Mouse (Mus musculus) liver, embryonic 15.5 days (tissue): ENCODE measurements at regions not wholly inside any gene's neighbourhood (a gene's known extent, or its start where the extent isn't known, plus 50 kb on each side); places are given as distances from the start of the nearest gene placed in this dataset.

ENCODE experiments used
- ATAC-seq: fragments of 200-750 bp; cut with Nextera tagmentation; 2 replicates; pipeline ENCODE4 v1.8.0; 2017; ENCODE audit warnings: moderate number of reproducible peaks, mild to moderate bottlenecking, moderate library complexity; ENCODE audit not compliant: insufficient read depth
- H3K27ac ChIP-seq: fragments of 300-500 bp; sonication (generic); replicated peaks from 2 replicates; pipeline ENCODE4 v1.5.1; 2015; ENCODE audit warnings: mild to moderate bottlenecking, inconsistent platforms
- H3K27me3 ChIP-seq: fragments of 300-500 bp; sonication (generic); 2 replicates; pipeline ENCODE4 v1.6.1; 2015; ENCODE audit warnings: mild to moderate bottlenecking, inconsistent platforms
- H3K36me3 ChIP-seq: fragments of 300-500 bp; sonication (generic); replicated peaks from 2 replicates; pipeline ENCODE4 v1.6.1; 2015; ENCODE audit warnings: moderate library complexity, mild to moderate bottlenecking, inconsistent platforms
- H3K4me1 ChIP-seq: fragments of 300-500 bp; sonication (generic); replicated peaks from 2 replicates; pipeline ENCODE4 v1.6.1; 2015; ENCODE audit warnings: inconsistent platforms
- H3K4me2 ChIP-seq: fragments of 300-500 bp; sonication (generic); 2 replicates; pipeline ENCODE4 v1.6.1; 2015; ENCODE audit warnings: moderate library complexity, mild to moderate bottlenecking, inconsistent platforms
- H3K4me3 ChIP-seq: fragments of 300-500 bp; sonication (generic); replicated peaks from 2 replicates; pipeline ENCODE4 v1.5.1; 2015; ENCODE audit warnings: mild to moderate bottlenecking, inconsistent platforms
- H3K9ac ChIP-seq: fragments of 300-500 bp; sonication (generic); 2 replicates; pipeline ENCODE4 v1.6.1; 2015; ENCODE audit warnings: moderate library complexity, mild to moderate bottlenecking, inconsistent platforms
- H3K9me3 ChIP-seq: fragments of 300-500 bp; sonication (generic); replicated peaks from 2 replicates; pipeline ENCODE4 v1.6.1; 2016; ENCODE audit warnings: inconsistent platforms
- WGBS: fragments of 180-500 bp; shearing (Covaris S2); methylation state at CpG from one replicate; pipeline ENCODE4 v1.1.7; 2015; ENCODE audit warnings: mixed read lengths; ENCODE audit not compliant: insufficient replicate concordance; 5-methylcytosine and 5-hydroxymethylcytosine counted together

- peak overlapping the region; percentile 70; the same call in 1 of the 2 replicates for H3K27ac ChIP-seq
- H3K27me3 ChIP-seq, result no peaks in the 10 kb centered on the region
- H3K4me3 ChIP-seq, result no peak overlapping the region
- H3K4me2 ChIP-seq, result no peak overlapping the region
- H3K4me1 ChIP-seq, result peaks cover 22% of the 10 kb centered on the region; the same call in 1 of the 2 replicates
- no peaks in the 10 kb centered on the region for H3K9me3 ChIP-seq
- ATAC-seq, result no peak
- H3K9ac ChIP-seq, result no peak overlapping the region
- WGBS, result 47% methylated on average over 8 of the region's 8 CpGs
- no peaks in the 10 kb centered on the region for H3K36me3 ChIP-seq
Measured at GRCm38 (mm10) chr4:150800774-150801173, 52.9 kb upstream of the Errfi1 start.

GRCm38 (mm10) chr4:150799550-150800398 lies 53.9 kb upstream of the Errfi1 start:
- Histone ChIP-seq H3K4me3 (no peak overlapping the region), H3K4me2 (no peak overlapping the region), H3K27me3 (no peaks in the 10 kb centered on the region), H3K9ac (no peak overlapping the region), H3K4me1 (peaks cover 22% of the 10 kb centered on the region; the same call in 1 of the 2 replicates), H3K27ac (peak overlapping the region; percentile 70), H3K9me3 (no peaks in the 10 kb centered on the region), H3K36me3 (no peaks in the 10 kb centered on the region)
- 19% methylated on average over 22 of the region's 22 CpGs for WGBS
- ATAC-seq, result no peak

- Histone ChIP-seq H3K4me2 (peak overlapping the region; percentile 2; the same call in 1 of the 2 replicates), H3K9me3 (no peaks in the 10 kb centered on the region), H3K27ac (peak overlapping the region; percentile 68), H3K27me3 (no peaks in the 10 kb centered on the region), H3K4me3 (no peak overlapping the region), H3K4me1 (peaks cover 14% of the 10 kb centered on the region; the same call in 1 of the 2 replicates), H3K9ac (no peak overlapping the region), H3K36me3 (no peaks in the 10 kb centered on the region)
- WGBS, result 15% methylated on average over 13 of the region's 13 CpGs
- ATAC-seq, result no peak; the same call in 1 of the 2 replicates
Measured at GRCm38 (mm10) chr4:150798783-150799530, 54.8 kb upstream of the Errfi1 start.

GRCm38 (mm10) chr4:150798281-150798680 lies 55.4 kb upstream of the Errfi1 start:
- Histone ChIP-seq H3K27me3 (no peaks in the 10 kb centered on the region), H3K9me3 (no peaks in the 10 kb centered on the region), H3K4me1 (peaks cover 12% of the 10 kb centered on the region; the same call in 1 of the 2 replicates), H3K4me2 (0 out of 2 replicates have a peak overlapping the region, but pooled peaks have one; percentile 2), H3K9ac (no peak overlapping the region), H3K27ac (peak overlapping the region; percentile 68), H3K4me3 (no peak overlapping the region), H3K36me3 (no peaks in the 10 kb centered on the region)
- 68% methylated on average over 8 of the region's 8 CpGs for WGBS
- ATAC-seq, result peak; percentile 42

GRCm38 (mm10) chr4:150797057-150797456 lies 56.7 kb upstream of the Errfi1 start:
- H3K4me3 ChIP-seq, result no peak overlapping the region
- no peak overlapping the region for H3K9ac ChIP-seq
- H3K27ac ChIP-seq, result no peak overlapping the region
- H3K4me2 ChIP-seq, result no peak overlapping the region
- H3K27me3 ChIP-seq, result no peaks in the 10 kb centered on the region
- ATAC-seq, result no peak
- H3K36me3 ChIP-seq, result no peaks in the 10 kb centered on the region
- H3K4me1 ChIP-seq, result peaks cover 12% of the 10 kb centered on the region; the same call in 1 of the 2 replicates
- H3K9me3 ChIP-seq, result no peaks in the 10 kb centered on the region
- 57% methylated on average over 3 of the region's 3 CpGs for WGBS

- H3K4me3 ChIP-seq, result no peak overlapping the region
- no peak overlapping the region for H3K4me2 ChIP-seq
- H3K36me3 ChIP-seq, result no peaks in the 10 kb centered on the region
- no peaks in the 10 kb centered on the region for H3K9me3 ChIP-seq
- no peaks in the 10 kb centered on the region for H3K27me3 ChIP-seq
- no peak overlapping the region for H3K27ac ChIP-seq
- no peak overlapping the region for H3K9ac ChIP-seq
- WGBS, result 62% methylated on average over 5 of the region's 5 CpGs
- no peak for ATAC-seq
- H3K4me1 ChIP-seq, result peaks cover 8% of the 10 kb centered on the region; the same call in 1 of the 2 replicates
Measured at GRCm38 (mm10) chr4:150794878-150795277, 58.8 kb upstream of the Errfi1 start.

- Histone ChIP-seq H3K9me3 (no peaks in the 10 kb centered on the region), H3K4me2 (no peak overlapping the region), H3K9ac (no peak overlapping the region), H3K27me3 (no peaks in the 10 kb centered on the region), H3K4me1 (0 out of 2 replicates have a peak, but pooled peaks cover 5% of the 10 kb centered on the region), H3K27ac (no peak overlapping the region), H3K4me3 (no peak overlapping the region), H3K36me3 (no peaks in the 10 kb centered on the region)
- 62% methylated on average over 9 of the region's 9 CpGs for WGBS
- ATAC-seq, result no peak
Measured at GRCm38 (mm10) chr4:150794257-150794794, 59.4 kb upstream of the Errfi1 start.

GRCm38 (mm10) chr4:150793146-150793545 lies 60.6 kb upstream of the Errfi1 start:
- H3K4me3 ChIP-seq, result no peak overlapping the region
- no peaks in the 10 kb centered on the region for H3K36me3 ChIP-seq
- ATAC-seq, result no peak
- H3K9ac ChIP-seq, result no peak overlapping the region
- 0 out of 2 replicates have a peak, but pooled peaks cover 2% of the 10 kb centered on the region for H3K4me1 ChIP-seq
- H3K27ac ChIP-seq, result no peak overlapping the region
- no peak overlapping the region for H3K4me2 ChIP-seq
- H3K27me3 ChIP-seq, result no peaks in the 10 kb centered on the region
- WGBS, result 75% methylated on average over 12 of the region's 12 CpGs
- no peaks in the 10 kb centered on the region for H3K9me3 ChIP-seq

GRCm38 (mm10) chr4:150789166-150789565 lies 64.6 kb upstream of the Errfi1 start:
- H3K9ac ChIP-seq, result no peak overlapping the region
- ATAC-seq, result no peak
- no peaks in the 10 kb centered on the region for H3K9me3 ChIP-seq
- no peak overlapping the region for H3K27ac ChIP-seq
- no peaks in the 10 kb centered on the region for H3K36me3 ChIP-seq
- H3K4me3 ChIP-seq, result no peak overlapping the region
- H3K4me2 ChIP-seq, result no peak overlapping the region
- H3K4me1 ChIP-seq, result peaks cover 16% of the 10 kb centered on the region; the same call in 1 of the 2 replicates
- H3K27me3 ChIP-seq, result no peaks in the 10 kb centered on the region
- whole genome bisulfite sequencing, result 22% methylated on average over 7 of the region's 7 CpGs

GRCm38 (mm10) chr4:150787113-150787512 lies 66.6 kb upstream of the Errfi1 start:
- no peaks in the 10 kb centered on the region for H3K36me3 ChIP-seq
- H3K27me3 ChIP-seq, result no peaks in the 10 kb centered on the region
- ATAC-seq, result no peak
- H3K4me3 ChIP-seq, result no peak overlapping the region
- H3K9me3 ChIP-seq, result no peaks in the 10 kb centered on the region
- H3K27ac ChIP-seq, result peak overlapping the region; percentile 48
- 47% methylated on average over 6 of the region's 6 CpGs for WGBS
- H3K4me2 ChIP-seq, result no peak overlapping the region
- no peak overlapping the region for H3K9ac ChIP-seq
- peaks cover 19% of the 10 kb centered on the region; the same call in 1 of the 2 replicates for H3K4me1 ChIP-seq

- Histone ChIP-seq H3K9me3 (no peaks in the 10 kb centered on the region), H3K4me1 (peaks cover 23% of the 10 kb centered on the region), H3K27ac (peak overlapping the region; percentile 48), H3K4me2 (no peak overlapping the region), H3K27me3 (no peaks in the 10 kb centered on the region), H3K36me3 (no peaks in the 10 kb centered on the region), H3K4me3 (no peak overlapping the region), H3K9ac (no peak overlapping the region)
- ATAC-seq, result peak; percentile 20; the same call in 1 of the 2 replicates
- 49% methylated on average over 3 of the region's 3 CpGs for WGBS
Measured at GRCm38 (mm10) chr4:150786651-150787050, 67.1 kb upstream of the Errfi1 start.
